In genomic region chr9:28870478-28870877, GRCm38 (mm10) we compare ENCODE assay signal across 28 mouse cellular contexts.
DNase-seq lines count a peak whose midpoint lies in the region; ATAC-seq lines count a peak whose summit lies in the region.
"Had no signal": no experiment of that assay in that cellular context is flagged by ENCODE, and none has a peak within 500 bp of the region (broad histone marks: within the 10 kb centered on the region; RNA-seq: fewer than 3 reads in every experiment).

No protein-coding gene starts in this region.

- H3K4me3 ChIP-seq in heart, embryonic 12.5 days, result no peak overlapping the region
- H3K4me3 ChIP-seq: forebrain, embryonic 10.5 days; forebrain, embryonic 13.5 days; heart, embryonic 13.5 days; hindbrain, embryonic 10.5 days; hindbrain, embryonic 13.5 days had no signal

- no peaks in the 10 kb centered on the region for H3K36me3 ChIP-seq in heart, embryonic 12.5 days
- H3K36me3 ChIP-seq: forebrain, embryonic 10.5 days; G1E; heart, embryonic 13.5 days; hindbrain, embryonic 10.5 days; hindbrain, embryonic 13.5 days had no signal

- ATAC-seq in heart, embryonic 12.5 days (ENCODE audit: insufficient number of reproducible peaks, low FRiP score), result peak; percentile 59; the same call in 1 of the 2 replicates
- ATAC-seq: forebrain, embryonic 13.5 days; forebrain, embryonic 16.5 days; hindbrain, embryonic 16.5 days; intestine, embryonic 16.5 days; Patski had no signal

- no peak overlapping the region for H3K4me2 ChIP-seq in heart, embryonic 12.5 days
- H3K4me2 ChIP-seq: forebrain, embryonic 13.5 days; heart, embryonic 13.5 days; hindbrain, embryonic 13.5 days had no signal

- H3K9me3 ChIP-seq in heart, embryonic 12.5 days (replicated peaks), result no peaks in the 10 kb centered on the region
- H3K9me3 ChIP-seq: forebrain, embryonic 10.5 days; forebrain, embryonic 13.5 days; heart, embryonic 13.5 days; hindbrain, embryonic 10.5 days; hindbrain, embryonic 13.5 days had no signal

- H3K9ac ChIP-seq in heart, embryonic 12.5 days, result no peak overlapping the region
- H3K9ac ChIP-seq: forebrain, embryonic 13.5 days; heart, embryonic 13.5 days; hindbrain, embryonic 13.5 days had no signal

- intact Hi-C loops in heart, postnatal 10 days (cut with DNase I), result no loop called here

- H3K27ac ChIP-seq in heart, embryonic 12.5 days (ENCODE audit: poor library complexity, severe bottlenecking), result no peak overlapping the region
- H3K27ac ChIP-seq: forebrain, embryonic 10.5 days; forebrain, embryonic 13.5 days; heart, embryonic 13.5 days; hindbrain, embryonic 10.5 days; hindbrain, embryonic 13.5 days had no signal

- peak; percentile 29 for DNase-seq in adrenal gland, adult 8-10 months
- DNase-seq in adrenal gland, postnatal 14 days, result no peak
- peak; percentile 58 for DNase-seq in heart, adult 11 months
- no peak for DNase-seq in heart, adult 18-20 months
- DNase-seq in heart, postnatal 10 days, result no peak
- peak; percentile 5 for DNase-seq in adrenal gland, postnatal 25 days
- DNase-seq: B cell, adult 2 months; cerebellum, adult 11 months; cerebellum, adult 2 months; cerebellum, adult 9-11 months; cerebellum, postnatal 25 days; gastrocnemius, postnatal 10 days; gastrocnemius, postnatal 36 days; heart, postnatal 36 days; kidney, adult 18-20 months; kidney, adult 9 months had no signal

- no peaks in the 10 kb centered on the region; the same call in 1 of the 2 replicates for H3K4me1 ChIP-seq in heart, embryonic 12.5 days (replicated peaks)
- H3K4me1 ChIP-seq: forebrain, embryonic 10.5 days; forebrain, embryonic 13.5 days; hindbrain, embryonic 10.5 days; hindbrain, embryonic 13.5 days had no signal

- H3K27me3 ChIP-seq in heart, embryonic 12.5 days (replicated peaks), result no peaks in the 10 kb centered on the region
- H3K27me3 ChIP-seq: CH12.LX; forebrain, embryonic 13.5 days; heart, embryonic 13.5 days; hindbrain, embryonic 13.5 days had no signal

- 45% methylated on average over 1 of the region's 1 CpGs for WGBS in heart, embryonic 12.5 days

Comparison
In these comparisons a context has a peak if more than half of its experiments do, and no peak if none do; other contexts are left out.
1. DNase-seq: peak in adrenal gland, adult 8-10 months (single experiment), heart, adult 11 months (single experiment) and adrenal gland, postnatal 25 days (single experiment); none in adrenal gland, postnatal 14 days (single experiment), heart, adult 18-20 months (0 of 2) and heart, postnatal 10 days (0 of 2).